Mouse (Mus musculus) liver, embryonic 14.5 days (tissue): ENCODE results near the gene Tecr. TPM values are rescaled to one million over a fixed set of nuclear protein-coding genes. Genes with fewer than 3 reads are reported as not detected.

Experiments
- ATAC-seq: fragments of 200-750 bp; cut with Nextera tagmentation; 2 replicates; pipeline ENCODE4 v1.8.0; 2017; ENCODE audit warnings: moderate number of reproducible peaks, mild to moderate bottlenecking, moderate library complexity; ENCODE audit not compliant: insufficient read depth
- DNase-seq, 3 experiments: peaks; one replicate each; pipeline ENCODE4 v3.0.0-alpha.2; 2012 to 2013; ENCODE audit warnings: low read depth in 3 of 3, low spot score in 3 of 3
- H3K27ac ChIP-seq: fragments of 300-500 bp; sonication (generic); 2 replicates; pipeline ENCODE4 v1.5.1; 2014; ENCODE audit warnings: moderate library complexity, mild to moderate bottlenecking, control low read depth, inconsistent platforms
- H3K27me3 ChIP-seq: fragments of 300-500 bp; sonication (generic); 2 replicates; pipeline ENCODE4 v1.6.1; 2014; ENCODE audit warnings: mild to moderate bottlenecking, low read length, moderate library complexity; ENCODE audit not compliant: control insufficient read depth, insufficient read depth
- H3K36me3 ChIP-seq: fragments of 300-500 bp; sonication (generic); replicated peaks from 2 replicates; pipeline ENCODE4 v1.6.1; 2014; ENCODE audit warnings: low read depth; ENCODE audit not compliant: control insufficient read depth, insufficient read depth
- H3K4me1 ChIP-seq, 2 experiments: fragments of 200-500 bp in 1 of 2; fragments of 300-500 bp in 1 of 2; sonication (generic) in 1 of 2; replicated peaks; 2 replicates each; pipeline ENCODE4 v1.6.1; 2012 to 2014; ENCODE audit warnings: antibody characterized with exemption in 1 of 2, inconsistent platforms in 1 of 2, low read length in 1 of 2; ENCODE audit not compliant: control insufficient read depth in 2 of 2, insufficient read depth in 2 of 2
- H3K4me2 ChIP-seq: fragments of 300-500 bp; sonication (generic); 2 replicates; pipeline ENCODE4 v1.6.1; 2014; ENCODE audit warnings: low read depth, mild to moderate bottlenecking, control low read depth, moderate library complexity
- H3K4me3 ChIP-seq, 2 experiments: fragments of 200-500 bp in 1 of 2; fragments of 300-500 bp in 1 of 2; sonication (generic) in 1 of 2; 2 replicates each; pipeline ENCODE4 v1.5.1; 2012 to 2014; ENCODE audit warnings: low read depth in 2 of 2, low read length in 2 of 2, mild to moderate bottlenecking in 2 of 2, control low read depth in 1 of 2, inconsistent platforms in 1 of 2, moderate library complexity in 1 of 2; ENCODE audit not compliant: insufficient read depth in 1 of 2
- H3K9ac ChIP-seq: fragments of 300-500 bp; sonication (generic); replicated peaks from 2 replicates; pipeline ENCODE4 v1.6.1; 2014; ENCODE audit warnings: mild to moderate bottlenecking, control low read depth, moderate library complexity
- H3K9me3 ChIP-seq: fragments of 300-500 bp; sonication (generic); 2 replicates; pipeline ENCODE4 v1.6.1; 2016; ENCODE audit warnings: low read length, mixed read lengths; ENCODE audit not compliant: control insufficient read depth
- CTCF ChIP-seq: IDR thresholded peaks from 2 replicates; pipeline ENCODE4 v1.5.1; 2016; ENCODE audit warnings: antibody characterized with exemption, low read depth, control low read depth
- EP300 ChIP-seq: IDR thresholded peaks from 2 replicates; pipeline ENCODE4 v1.6.1; 2016; ENCODE audit warnings: antibody characterized with exemption, low read depth
- WGBS: fragments of 180-500 bp; shearing (Covaris S2); extraction: QIAGEN DNeasy Blood & Tissue Kit; methylation state at CpG from one replicate; pipeline ENCODE4 v1.1.7; 2014; ENCODE audit not compliant: insufficient replicate concordance; 5-methylcytosine and 5-hydroxymethylcytosine counted together
- polyA plus RNA-seq, 2 experiments: library from polyadenylated mRNA; depleted of rRNA in 1 of 2; stranded (reverse) in 1 of 2; unstranded in 1 of 2; fragments of >200 nt; fragmentation: Nextera tagmentation in 1 of 2; extraction: Ambion mirVana in 1 of 2; gene quantifications; 2 replicates each; pipeline versions ENCODE4 v1.2.1 to v1.2.3; 2012 to 2014

Tecr gene
- polyA plus RNA-seq, 2 experiments, result 176 to 294 TPM

DNA sequence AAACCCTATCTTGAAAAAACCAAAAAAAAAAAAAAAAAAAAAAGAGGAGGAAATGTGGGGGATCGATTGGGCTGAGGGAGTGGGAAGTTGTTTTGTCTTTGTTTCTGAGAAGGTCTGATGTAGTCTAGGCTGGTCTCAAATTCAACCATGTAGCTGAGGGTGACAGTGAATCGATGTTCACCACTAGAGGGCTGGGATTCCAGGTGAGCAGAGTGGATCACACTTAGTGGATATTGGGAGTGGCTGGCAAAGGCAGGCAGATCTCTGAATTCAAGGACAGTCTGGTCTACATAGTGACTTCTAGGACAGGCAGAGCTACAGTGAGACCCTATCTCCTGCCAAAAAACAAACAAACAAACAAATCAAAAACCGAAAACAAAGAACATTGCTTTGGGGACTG lies 17.0 kb upstream of the Tecr start:
- TF ChIP-seq CTCF, result peak; percentile 87
- TF ChIP-seq EP300, result no peak
- H3K27me3 ChIP-seq, result no peaks in the 10 kb centered on the region
- no peak overlapping the region for H3K4me2 ChIP-seq
- DNase-seq (no peak), ATAC-seq (no peak)
- H3K36me3 ChIP-seq, result no peaks in the 10 kb centered on the region
- no peaks in the 10 kb centered on the region for H3K9me3 ChIP-seq
- no peak overlapping the region for H3K4me3 ChIP-seq
- H3K4me1 ChIP-seq, result peaks cover 36 to 41% of the 10 kb centered on the region in 2 experiments
- H3K9ac ChIP-seq, result no peak overlapping the region
- 31% methylated on average over 3 of the region's 3 CpGs for WGBS
- H3K27ac ChIP-seq, result no peak overlapping the region

DNA sequence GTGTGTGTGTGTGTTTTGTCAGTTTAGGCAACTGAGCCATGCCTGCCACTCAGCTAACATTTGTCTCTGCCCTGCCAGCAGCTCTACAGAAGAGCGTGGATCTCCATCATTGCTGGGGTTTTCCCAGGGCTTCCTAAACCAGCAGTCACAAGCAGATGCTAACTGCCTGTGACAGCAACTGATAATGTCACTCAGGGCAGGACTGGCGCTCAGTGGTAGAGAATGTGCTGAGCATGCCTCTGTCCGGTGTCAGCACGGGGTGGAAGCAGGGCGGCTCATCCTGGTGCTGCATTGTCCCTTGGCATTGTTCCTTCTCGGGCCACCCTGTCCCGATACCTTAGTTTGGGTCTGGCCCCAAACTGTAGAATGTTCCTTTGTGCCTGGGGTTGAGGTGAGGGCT lies 15.8 kb upstream of the Tecr start:
- peaks cover 36 to 41% of the 10 kb centered on the region in 2 experiments for H3K4me1 ChIP-seq
- TF ChIP-seq EP300 (peak; percentile 22; the same call in 1 of the 2 replicates), CTCF (peak; percentile 12; the same call in 1 of the 2 replicates)
- no peaks in the 10 kb centered on the region for H3K36me3 ChIP-seq
- DNase-seq (peak in 1 of 3 experiments; percentile 64), ATAC-seq (peak; percentile 38; the same call in 1 of the 2 replicates)
- H3K9ac ChIP-seq, result no peak overlapping the region
- H3K27me3 ChIP-seq, result no peaks in the 10 kb centered on the region
- no peaks in the 10 kb centered on the region for H3K9me3 ChIP-seq
- H3K27ac ChIP-seq, result peak overlapping the region; percentile 63
- H3K4me3 ChIP-seq, result no peak overlapping the region
- peak overlapping the region; percentile 67 for H3K4me2 ChIP-seq
- 42% methylated on average over 7 of the region's 7 CpGs for WGBS

DNA sequence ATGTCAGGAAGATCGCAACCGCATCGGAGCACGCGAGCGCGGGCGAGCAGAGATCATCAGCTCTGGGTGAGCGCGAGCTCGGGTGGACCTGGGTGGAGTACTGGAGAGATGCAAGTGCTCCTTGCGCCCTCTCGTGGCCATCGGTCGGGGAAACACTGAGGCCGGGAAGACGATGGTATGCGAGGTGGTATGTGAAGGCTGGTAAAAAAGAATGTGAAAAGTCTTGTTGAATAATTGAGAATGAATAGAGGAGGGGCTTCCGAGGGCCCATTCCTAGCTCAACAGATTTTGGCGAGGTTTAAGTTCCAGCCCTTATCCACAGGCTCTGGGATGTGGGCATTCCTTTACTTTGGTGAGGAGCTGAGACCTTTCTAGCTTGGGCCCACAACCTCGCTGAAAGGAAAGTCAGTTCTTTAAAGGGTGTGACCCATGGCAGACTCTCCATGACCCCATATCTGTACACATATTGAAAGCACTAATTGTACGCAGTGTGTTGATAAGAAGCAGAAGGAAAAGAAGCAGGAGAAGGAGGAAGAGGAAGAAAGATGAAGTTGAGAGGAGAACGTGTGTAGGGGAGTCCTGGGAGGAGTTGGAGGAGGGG lies 14.7 kb upstream of the Tecr start:
- peak overlapping the region; percentile 39 to 44 for H3K4me3 ChIP-seq
- H3K4me1 ChIP-seq, result peaks cover 36 to 41% of the 10 kb centered on the region in 2 experiments
- H3K36me3 ChIP-seq, result no peaks in the 10 kb centered on the region
- H3K9ac ChIP-seq, result peak overlapping the region; percentile 37
- 3% methylated on average over 23 of the region's 23 CpGs for WGBS
- H3K9me3 ChIP-seq, result no peaks in the 10 kb centered on the region
- ATAC-seq (peak; percentile 84), DNase-seq (peak; percentile 77 to 87 (median 78))
- TF ChIP-seq CTCF (peak; percentile 99), EP300 (peak; percentile 73)
- no peaks in the 10 kb centered on the region for H3K27me3 ChIP-seq
- peak overlapping the region; percentile 63 for H3K27ac ChIP-seq
- peak overlapping the region; percentile 67 for H3K4me2 ChIP-seq

DNA sequence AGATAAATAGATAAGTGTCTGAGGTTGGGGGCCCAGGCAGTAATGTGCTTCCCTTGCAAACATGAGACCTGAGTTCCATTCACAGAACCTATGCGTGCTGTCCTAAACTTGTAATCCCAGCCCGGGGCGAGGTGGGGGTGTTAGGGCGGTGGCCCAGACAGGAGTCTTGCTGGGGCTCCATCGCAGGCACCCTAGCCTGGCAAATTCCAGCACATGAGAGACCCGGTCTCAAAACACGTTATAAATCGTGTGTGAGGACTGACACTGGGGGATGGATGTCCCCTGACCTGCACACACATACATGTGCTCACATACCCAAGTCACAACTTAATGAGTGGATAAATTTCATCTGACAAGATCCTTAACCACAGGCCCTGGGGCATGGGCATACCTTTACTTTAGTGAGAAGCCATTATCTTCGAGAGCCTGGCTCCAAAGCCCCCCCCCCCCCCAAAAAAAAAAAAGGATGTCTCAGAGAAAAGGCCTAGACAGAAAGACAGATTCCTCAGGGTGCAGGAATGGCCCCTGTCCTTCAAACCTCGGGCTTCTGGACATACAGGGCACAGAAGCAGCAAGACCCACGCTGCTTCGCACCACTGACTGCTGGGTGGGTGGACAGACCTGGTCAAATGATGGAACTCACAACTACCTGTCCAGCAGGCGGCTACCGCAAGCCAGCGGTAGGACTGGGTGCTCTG lies 14.1 kb upstream of the Tecr start:
- DNase-seq (no peak), ATAC-seq (no peak)
- peak overlapping the region; percentile 67 for H3K4me2 ChIP-seq
- H3K9ac ChIP-seq, result peak overlapping the region; percentile 11; the same call in 1 of the 2 replicates
- peak overlapping the region; percentile 39 to 44 for H3K4me3 ChIP-seq
- 48% methylated on average over 15 of the region's 15 CpGs for WGBS
- H3K36me3 ChIP-seq, result no peaks in the 10 kb centered on the region
- H3K9me3 ChIP-seq, result no peaks in the 10 kb centered on the region
- peaks cover 36 to 41% of the 10 kb centered on the region in 2 experiments for H3K4me1 ChIP-seq
- H3K27me3 ChIP-seq, result no peaks in the 10 kb centered on the region
- TF ChIP-seq EP300 (no peak), CTCF (no peak)
- H3K27ac ChIP-seq, result no peak overlapping the region

DNA sequence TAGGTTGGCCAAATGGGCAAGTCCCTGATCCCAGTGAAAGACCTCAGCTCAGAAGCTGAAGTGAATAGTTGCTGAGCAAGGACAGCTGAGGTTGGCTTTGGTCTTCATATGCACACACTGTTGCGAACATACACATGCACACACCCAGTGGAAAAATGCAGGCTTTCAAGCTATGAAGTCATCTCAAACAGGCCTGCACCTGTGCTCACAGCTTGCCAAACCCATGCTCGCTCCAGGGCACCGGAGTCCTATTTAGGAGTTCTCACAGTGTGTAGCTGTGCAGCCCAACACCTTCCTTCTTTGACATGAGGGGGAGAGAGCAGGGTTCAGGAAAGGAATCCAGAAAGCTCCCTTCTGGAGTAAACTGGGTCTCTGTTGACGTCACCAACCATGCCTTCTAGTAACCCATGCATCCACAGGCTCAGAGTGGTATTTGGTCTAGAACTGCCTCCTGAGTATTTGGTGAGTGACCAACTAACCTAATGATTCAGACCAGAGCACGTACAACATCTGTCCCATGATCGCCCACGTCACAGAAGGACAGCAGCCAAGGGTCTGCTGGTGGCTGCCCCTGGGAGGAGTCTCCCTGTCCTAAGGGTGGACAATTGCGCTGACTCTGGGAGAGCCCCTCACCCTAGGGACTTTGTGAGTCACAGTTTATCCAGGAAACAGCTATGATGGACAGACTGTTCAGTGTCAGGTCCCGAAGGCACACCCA lies 12.0 kb upstream of the Tecr start:
- H3K4me1 ChIP-seq, result peaks cover 21 to 22% of the 10 kb centered on the region in 2 experiments
- H3K27me3 ChIP-seq, result no peaks in the 10 kb centered on the region
- no peak overlapping the region for H3K27ac ChIP-seq
- no peak overlapping the region for H3K4me3 ChIP-seq
- ATAC-seq (no peak), DNase-seq (no peak)
- H3K9ac ChIP-seq, result no peak overlapping the region
- WGBS, result 83% methylated on average over 9 of the region's 9 CpGs
- H3K9me3 ChIP-seq, result no peaks in the 10 kb centered on the region
- H3K4me2 ChIP-seq, result no peak overlapping the region
- no peak for TF ChIP-seq CTCF
- TF ChIP-seq EP300, result no peak
- H3K36me3 ChIP-seq, result no peaks in the 10 kb centered on the region; the same call in 1 of the 2 replicates
